Mouse (Mus musculus) megakaryocyte-erythroid progenitor cell, adult 5-6 weeks (primary cell): Measurements from ENCODE around the gene Kcnc4. TPM values are rescaled to one million over a fixed set of nuclear protein-coding genes. Genes with fewer than 3 reads are reported as not detected.

ENCODE experiments used
- ATAC-seq: replicated peaks from 2 replicates; pipeline ENCODE4 v1.8.0; 2016; ENCODE audit warnings: mild to moderate bottlenecking, inconsistent platforms; ENCODE audit not compliant: severe bottlenecking, poor library complexity, low FRiP score, low TSS enrichment
- total RNA-seq, 2 experiments: library from RNA; stranded (forward) in 1 of 2; stranded (reverse) in 1 of 2; fragments of 200-1000, 215-1000 nt in 1 of 2; fragments of >200 nt in 1 of 2; fragmentation: Nextera tagmentation in 1 of 2; gene quantifications; 2 replicates each; pipeline ENCODE4 v1.2.3; 2014 to 2017

Kcnc4 gene
- total RNA-seq, 2 experiments from 2014 or later = not detected

GRCm38 (mm10) chr3:107401401-107401800 is 58.0 kb downstream of the Kcnc4 start:
- no peak for ATAC-seq

DNA sequence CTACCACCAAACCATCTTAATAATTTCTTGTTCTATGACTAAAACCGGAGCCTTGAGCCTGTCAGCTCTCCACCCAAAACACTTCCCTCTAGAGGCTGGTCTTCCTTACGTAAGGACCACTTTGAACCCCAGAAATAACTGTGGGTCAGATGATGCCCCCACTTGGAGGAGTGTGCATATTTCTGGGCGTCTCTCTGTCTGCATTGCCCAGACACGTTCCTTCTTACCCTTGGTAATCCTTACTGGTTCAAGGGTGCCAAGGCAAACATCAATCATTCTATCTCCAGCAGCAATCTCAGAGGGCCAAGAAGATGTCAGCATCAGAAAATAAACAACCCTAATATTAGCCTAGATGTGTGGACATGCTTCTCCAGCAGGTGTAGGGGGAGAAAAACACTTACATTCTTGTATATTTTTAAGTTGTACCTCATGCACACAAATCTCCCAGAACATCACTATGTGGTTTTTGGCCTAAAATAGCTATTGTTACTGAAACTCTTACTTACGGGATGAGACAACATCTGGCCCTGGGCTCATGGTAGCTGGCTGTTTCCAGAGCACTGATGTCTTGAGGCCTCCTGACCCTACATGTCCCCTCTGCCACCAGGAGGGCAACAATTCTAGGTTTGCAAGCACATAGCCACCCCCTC is 59.2 kb downstream of the Kcnc4 start:
- ATAC-seq = no peak

DNA sequence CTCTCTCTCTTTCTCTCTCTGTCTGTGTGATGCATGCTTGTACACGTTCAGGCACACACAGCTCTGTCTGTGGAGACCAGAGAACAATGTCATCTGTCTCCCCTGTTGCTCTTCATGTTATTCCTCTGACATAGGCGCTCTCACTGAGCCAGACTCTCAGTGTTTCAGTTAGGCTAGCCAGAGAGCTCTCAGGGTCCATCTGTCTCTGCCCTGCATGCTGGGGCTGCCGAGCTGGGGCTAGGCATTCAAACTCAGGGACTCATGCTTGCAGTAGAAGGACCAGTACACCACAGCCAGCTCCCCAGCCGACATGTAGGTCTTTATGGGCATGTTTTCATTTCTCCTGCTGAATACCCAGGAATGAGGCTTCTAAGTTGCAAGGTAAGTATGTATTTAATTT is 68.2 kb downstream of the Kcnc4 start:
- ATAC-seq = no peak

Other genes with a start within 250 kb of the Kcnc4 start
- gene Cym, start 237.8 kb downstream of the Kcnc4 start, total RNA-seq (2014; fragmentation: Nextera tagmentation) = not detected in 2 replicates
- gene Cym, start 237.8 kb downstream of the Kcnc4 start, total RNA-seq (2017) = not detected in 2 replicates
- not detected in 2 replicates for gene A630076J17Rik, start 228.9 kb downstream of the Kcnc4 start, total RNA-seq (2014; fragmentation: Nextera tagmentation)
- gene A630076J17Rik, start 228.9 kb downstream of the Kcnc4 start, total RNA-seq (2017) = not detected in 2 replicates
- not detected in 2 replicates for gene Prok1, start 219.8 kb downstream of the Kcnc4 start, total RNA-seq (2014; fragmentation: Nextera tagmentation)
- not detected in 2 replicates for gene Prok1, start 219.8 kb downstream of the Kcnc4 start, total RNA-seq (2017)
- gene Lamtor5, start 180.7 kb downstream of the Kcnc4 start, total RNA-seq (2014; fragmentation: Nextera tagmentation) = 115 and 118 TPM in 2 replicates
- gene Lamtor5, start 180.7 kb downstream of the Kcnc4 start, total RNA-seq (2017) = 39.0 and 43.0 TPM in 2 replicates
- 0.47 TPM in 1 of 2 replicates, not detected in the other for gene Slc16a4, start 168.3 kb downstream of the Kcnc4 start, total RNA-seq (2014; fragmentation: Nextera tagmentation)
- gene Slc16a4, start 168.3 kb downstream of the Kcnc4 start, total RNA-seq (2017) = not detected in 2 replicates
- 51.0 and 54.6 TPM in 2 replicates for gene Rbm15, start 125.9 kb downstream of the Kcnc4 start, total RNA-seq (2014; fragmentation: Nextera tagmentation)
- gene Rbm15, start 125.9 kb downstream of the Kcnc4 start, total RNA-seq (2017) = 28.4 and 39.9 TPM in 2 replicates
- gene Slc6a17, start 58.5 kb upstream of the Kcnc4 start, total RNA-seq (2014; fragmentation: Nextera tagmentation) = not detected in 2 replicates
- not detected in 2 replicates for gene Slc6a17, start 58.5 kb upstream of the Kcnc4 start, total RNA-seq (2017)
- gene Ubl4b, start 95.5 kb upstream of the Kcnc4 start, total RNA-seq (2014; fragmentation: Nextera tagmentation) = not detected in 2 replicates
- not detected in 2 replicates for gene Ubl4b, start 95.5 kb upstream of the Kcnc4 start, total RNA-seq (2017)
- gene Alx3, start 135.5 kb upstream of the Kcnc4 start, total RNA-seq (2014; fragmentation: Nextera tagmentation) = not detected in 2 replicates
- not detected in 2 replicates for gene Alx3, start 135.5 kb upstream of the Kcnc4 start, total RNA-seq (2017)
- gene Gm10961, start 171.8 kb upstream of the Kcnc4 start, total RNA-seq (2014; fragmentation: Nextera tagmentation) = not detected in 2 replicates
- gene Gm10961, start 171.8 kb upstream of the Kcnc4 start, total RNA-seq (2017) = not detected in 2 replicates
- 19.9 and 20.5 TPM in 2 replicates for gene Strip1, start 172.1 kb upstream of the Kcnc4 start, total RNA-seq (2014; fragmentation: Nextera tagmentation)
- 16.9 and 22.6 TPM in 2 replicates for gene Strip1, start 172.1 kb upstream of the Kcnc4 start, total RNA-seq (2017)
- 58.1 and 88.6 TPM in 2 replicates for gene Ahcyl1, start 237.0 kb upstream of the Kcnc4 start, total RNA-seq (2014; fragmentation: Nextera tagmentation)
- 52.7 and 62.7 TPM in 2 replicates for gene Ahcyl1, start 237.0 kb upstream of the Kcnc4 start, total RNA-seq (2017)